In the genomic region with DNA sequence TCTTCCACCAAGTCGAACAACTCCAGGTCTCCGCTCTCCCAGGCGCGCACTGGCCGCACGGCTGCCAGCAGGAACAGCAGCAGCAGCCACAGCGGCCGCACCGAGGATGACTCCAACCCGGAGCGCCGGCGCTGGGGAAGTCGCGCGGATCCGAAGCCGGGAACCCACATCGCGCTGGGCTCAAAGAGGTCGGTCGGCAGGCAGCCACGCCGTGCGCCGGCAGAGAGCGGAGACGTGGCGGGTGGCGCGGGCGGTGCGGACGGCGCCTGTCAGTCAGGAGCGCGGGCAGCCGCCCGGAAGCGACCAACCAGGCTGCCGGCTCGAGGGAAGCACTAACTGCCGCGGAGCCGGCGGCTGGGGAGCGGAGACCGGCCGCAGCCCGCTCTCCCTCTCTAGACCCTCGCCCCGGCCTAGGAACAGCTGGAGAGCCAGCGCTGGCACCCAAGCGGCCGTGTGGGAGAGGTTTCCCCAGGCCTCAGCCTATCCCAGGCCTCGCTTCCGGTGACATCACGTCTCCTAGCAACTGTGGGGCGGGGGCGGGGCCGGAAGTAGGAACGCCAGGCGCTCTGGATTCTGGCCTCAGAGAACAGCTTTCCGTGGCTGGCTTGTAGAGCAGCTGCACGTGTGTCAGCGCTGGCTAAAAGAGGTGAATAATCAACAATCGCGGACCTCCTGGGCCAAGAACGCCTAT, we compare ENCODE assay signal across 1 mouse cellular context.
A peak's percentile ranks its signal among the peaks of the same experiment; 100 is the strongest.
TF ChIP-seq lines count a peak whose summit lies in the region.

A gene (minus strand): TSS at position 500 of the 691 bp plus-strand sequence.

TF ChIP-seq in CH12.LX, 34 proteins besides CTCF, POLR2A, EP300 and RAD21 (continued from another document):
- no peak for TF ChIP-seq PAX5 (IDR thresholded peaks at IDR 0.05; ENCODE audit: low read length)
- peak; percentile 74; the same call in 1 of the 2 replicates for TF ChIP-seq KAT2A (IDR thresholded peaks at IDR 0.05; ENCODE audit: insufficient replicate concordance, low read length)
- peak; percentile 88; the same call in 1 of the 2 replicates for TF ChIP-seq SIN3A (IDR thresholded peaks at IDR 0.05; ENCODE audit: low read length)
- TF ChIP-seq TBP (conservative IDR thresholded peaks at IDR 0.05; ENCODE audit: low read depth, low read length): 0 out of 2 replicates have a peak, but pooled peaks have one; percentile 56
- TF ChIP-seq MAFK (IDR thresholded peaks at IDR 0.05; ENCODE audit: insufficient replicate concordance, low read length): no peak; the same call in 1 of the 2 replicates
- TF ChIP-seq MYC (IDR thresholded peaks at IDR 0.05; ENCODE audit: low read depth, low read length): peak; percentile 78; the same call in 1 of the 2 replicates
- TF ChIP-seq MAX (IDR thresholded peaks at IDR 0.05; ENCODE audit: low read length): peak; percentile 92
- TF ChIP-seq UBTF (IDR thresholded peaks at IDR 0.05; ENCODE audit: low read depth, low read length): peak; percentile 80
- peak; percentile 72 for TF ChIP-seq MEF2A (IDR thresholded peaks at IDR 0.05; ENCODE audit: borderline replicate concordance, low read depth, low read length)
- TF ChIP-seq E2F4 (IDR thresholded peaks at IDR 0.05; ENCODE audit: insufficient replicate concordance, low read depth, low read length): no peak
- TF ChIP-seq POLR2AphosphoS2 (IDR thresholded peaks at IDR 0.05; ENCODE audit: low read depth, low read length): 0 out of 2 replicates have a peak, but pooled peaks have one; percentile 66
- peak; percentile 90 for TF ChIP-seq ZMIZ1 (IDR thresholded peaks at IDR 0.05; ENCODE audit: low read depth, low read length)
- TF ChIP-seq CHD1 (IDR thresholded peaks at IDR 0.05; ENCODE audit: low read depth, low read length): no peak
- TF ChIP-seq JUN (IDR thresholded peaks at IDR 0.05; ENCODE audit: insufficient read depth, low read depth, low read length): no peak
- TF ChIP-seq ETS1 (conservative IDR thresholded peaks at IDR 0.05; ENCODE audit: low read depth, low read length): peak; percentile 51
- no peak for TF ChIP-seq USF2 (conservative IDR thresholded peaks at IDR 0.05; ENCODE audit: low read depth, low read length)
- peak; percentile 69 for TF ChIP-seq IRF4 (IDR thresholded peaks at IDR 0.05; ENCODE audit: low read depth, low read length)
- TF ChIP-seq MAZ (IDR thresholded peaks at IDR 0.05; ENCODE audit: low read depth, low read length): peak; percentile 87
- TF ChIP-seq TCF12 (IDR thresholded peaks at IDR 0.05; ENCODE audit: low read depth, low read length): peak; percentile 85; the same call in 1 of the 2 replicates
